Mouse (Mus musculus) liver, embryonic 12.5 days (tissue): Measurements from ENCODE around the gene 1700056E22Rik. TPM values are rescaled to one million over a fixed set of nuclear protein-coding genes. Genes with fewer than 3 reads are reported as not detected.

Experiments
- polyA plus RNA-seq: library from polyadenylated mRNA; unstranded; fragments of >200 nt; fragmentation: Nextera tagmentation; extraction: Ambion mirVana; gene quantifications from 2 replicates; pipeline ENCODE4 v1.2.1, GENCODE M21; 2016

1700056E22Rik gene
- polyA plus RNA-seq, 1 experiment from 2014 or later = 0.85 TPM

Other genes with a start within 250 kb of the 1700056E22Rik start
- 3.8 and 4.1 TPM in 2 replicates for gene Dusp10, start 21.0 kb downstream of the 1700056E22Rik start, polyA plus RNA-seq